Mouse (Mus musculus): ENCODE measurements around the gene Grap2.

DNA sequence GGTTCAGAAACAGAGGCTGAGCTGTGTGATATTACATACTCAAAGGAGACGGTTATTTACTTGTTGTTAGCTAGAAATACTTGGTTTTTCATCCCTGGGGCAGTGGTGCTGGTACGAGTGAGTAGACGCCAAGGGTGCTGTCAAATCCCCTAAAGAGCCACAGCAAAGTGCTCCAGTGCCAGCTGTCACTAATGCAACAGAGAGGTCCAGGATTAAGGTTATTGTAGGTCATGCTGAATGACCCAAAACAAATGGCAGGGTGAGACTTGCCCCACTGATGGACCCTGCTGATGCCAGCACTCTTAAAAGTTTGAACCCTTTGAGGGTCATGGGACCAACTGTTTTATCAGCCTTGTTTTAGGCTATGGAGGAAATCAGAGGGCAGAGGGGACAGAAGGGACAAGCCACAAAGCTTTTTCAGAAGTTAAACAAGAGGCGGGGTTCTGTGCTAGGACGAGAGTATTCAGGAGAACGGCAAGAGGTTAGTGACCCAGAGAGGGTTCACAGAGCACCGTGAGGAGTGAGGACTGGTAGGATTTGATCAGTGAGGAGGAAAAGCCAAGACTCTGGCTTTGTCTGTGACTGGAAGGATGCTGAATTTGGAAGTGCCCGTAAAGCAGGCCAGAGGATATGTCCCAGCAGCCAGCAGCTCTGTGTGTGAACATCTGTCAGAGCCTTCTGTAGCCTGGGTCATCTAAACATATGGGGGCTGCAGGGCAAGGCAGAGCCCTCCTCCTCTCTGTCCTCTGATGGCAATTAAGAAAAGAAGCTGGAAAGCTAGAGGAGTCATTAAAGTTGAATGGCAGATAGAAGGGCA, 112.6 kb downstream of the Grap2 start:
- TF ChIP-seq GATA1 (IDR thresholded peaks at IDR 0.05; ENCODE audit: low read length) (no peak), TAL1 (IDR thresholded peaks at IDR 0.05; ENCODE audit: low read length) (no peak)
